Mouse (Mus musculus): ENCODE measurements at regions not wholly inside any gene's neighbourhood (a gene's known extent, or its start where the extent isn't known, plus 50 kb on each side); places are given as distances from the start of the nearest gene placed in this dataset.

GRCm38 (mm10) chr8:107719656-107720055 is 131.4 kb upstream of the Psmd7 start:
- no peak for TF ChIP-seq CTCF (IDR thresholded peaks at IDR 0.05; ENCODE audit: borderline replicate concordance, insufficient read depth, low read length)
- no peak for TF ChIP-seq POLR2A (IDR thresholded peaks at IDR 0.05; ENCODE audit: low read depth, low read length)

All from embryonic fibroblast, embryonic 13.5 days (primary cell).